Mouse (Mus musculus) neural tube, embryonic 12.5 days (tissue): ENCODE measurements around the gene Vamp8. TPM values are rescaled to one million over a fixed set of nuclear protein-coding genes. Genes with fewer than 3 reads are reported as not detected.

ENCODE experiments used
- ATAC-seq: fragments of 200-750 bp; cut with Nextera tagmentation; 2 replicates; pipeline ENCODE4 v1.8.0; 2017; ENCODE audit warnings: low read depth, mild to moderate bottlenecking, moderate TSS enrichment, moderate library complexity; ENCODE audit not compliant: low FRiP score
- H3K27ac ChIP-seq: fragments of 300-500 bp; sonication (generic); 2 replicates; pipeline ENCODE4 v1.5.1; 2016
- H3K27me3 ChIP-seq: fragments of 300-500 bp; sonication (generic); replicated peaks from 2 replicates; pipeline ENCODE4 v1.6.1; 2016; ENCODE audit warnings: mild to moderate bottlenecking
- H3K36me3 ChIP-seq: fragments of 300-500 bp; sonication (generic); 2 replicates; pipeline ENCODE4 v1.6.1; 2016; ENCODE audit warnings: mild to moderate bottlenecking
- H3K4me1 ChIP-seq: fragments of 300-500 bp; sonication (generic); 2 replicates; pipeline ENCODE4 v1.6.1; 2016
- H3K4me2 ChIP-seq: fragments of 300-500 bp; sonication (generic); replicated peaks from 2 replicates; pipeline ENCODE4 v1.6.1; 2016; ENCODE audit warnings: mild to moderate bottlenecking
- H3K4me3 ChIP-seq: fragments of 300-500 bp; sonication (generic); 2 replicates; pipeline ENCODE4 v1.5.1; 2016
- H3K9ac ChIP-seq: fragments of 300-500 bp; sonication (generic); 2 replicates; pipeline ENCODE4 v1.6.1; 2016; ENCODE audit warnings: mild to moderate bottlenecking
- H3K9me3 ChIP-seq: fragments of 300-500 bp; sonication (generic); 2 replicates; pipeline ENCODE4 v1.6.1; 2016; ENCODE audit warnings: mild to moderate bottlenecking
- WGBS: fragments of 180-500 bp; shearing (Covaris S2); methylation state at CpG from one replicate; pipeline ENCODE4 v1.1.7; 2016; 5-methylcytosine and 5-hydroxymethylcytosine counted together
- polyA plus RNA-seq: library from polyadenylated mRNA; unstranded; fragments of >200 nt; fragmentation: Nextera tagmentation; extraction: Ambion mirVana; gene quantifications from 2 replicates; pipeline ENCODE4 v1.2.1, GENCODE M21; 2016

Gene Vamp8
- polyA plus RNA-seq, 1 experiment from 2014 or later = 34.6 TPM

GRCm38 (mm10) chr6:72396837-72397251 lies 6.3 kb upstream of the Vamp8 start:
- H3K27me3 ChIP-seq = no peaks in the 10 kb centered on the region
- H3K4me3 ChIP-seq = no peak overlapping the region
- no peaks in the 10 kb centered on the region for H3K9me3 ChIP-seq
- ATAC-seq = no peak
- H3K4me1 ChIP-seq = no peaks in the 10 kb centered on the region
- no peak overlapping the region for H3K9ac ChIP-seq
- no peaks in the 10 kb centered on the region for H3K36me3 ChIP-seq
- H3K4me2 ChIP-seq = no peak overlapping the region
- 84% methylated on average over 10 of the region's 10 CpGs for WGBS
- H3K27ac ChIP-seq = no peak overlapping the region

DNA sequence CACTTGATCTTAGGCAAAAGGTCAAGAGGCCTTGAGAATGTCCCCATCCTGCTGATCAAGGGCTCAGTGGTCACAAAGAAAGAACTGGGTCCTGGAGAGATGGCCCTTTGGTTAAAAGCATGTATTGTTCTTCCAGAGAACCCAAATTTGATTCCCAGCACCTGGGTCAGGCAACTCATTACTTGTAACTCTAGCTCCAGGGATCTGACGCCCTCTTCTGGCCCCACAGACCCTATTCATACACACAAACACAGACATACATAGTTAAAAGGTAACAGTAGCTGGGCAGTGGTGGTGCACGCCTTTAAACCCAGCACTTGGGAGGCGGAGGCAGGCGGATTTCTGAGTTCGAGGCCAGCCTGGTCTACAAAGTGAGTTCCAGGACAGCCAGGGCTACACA lies 1.8 kb upstream of the Vamp8 start:
- Histone ChIP-seq H3K36me3 (no peaks in the 10 kb centered on the region), H3K4me1 (peaks cover 11% of the 10 kb centered on the region; the same call in 1 of the 2 replicates), H3K4me3 (no peak overlapping the region), H3K4me2 (no peak overlapping the region), H3K9me3 (no peaks in the 10 kb centered on the region), H3K27ac (no peak overlapping the region), H3K27me3 (peaks cover 15% of the 10 kb centered on the region; the same call in 1 of the 2 replicates), H3K9ac (no peak overlapping the region)
- no peak for ATAC-seq
- 85% methylated on average over 5 of the region's 5 CpGs for WGBS

DNA sequence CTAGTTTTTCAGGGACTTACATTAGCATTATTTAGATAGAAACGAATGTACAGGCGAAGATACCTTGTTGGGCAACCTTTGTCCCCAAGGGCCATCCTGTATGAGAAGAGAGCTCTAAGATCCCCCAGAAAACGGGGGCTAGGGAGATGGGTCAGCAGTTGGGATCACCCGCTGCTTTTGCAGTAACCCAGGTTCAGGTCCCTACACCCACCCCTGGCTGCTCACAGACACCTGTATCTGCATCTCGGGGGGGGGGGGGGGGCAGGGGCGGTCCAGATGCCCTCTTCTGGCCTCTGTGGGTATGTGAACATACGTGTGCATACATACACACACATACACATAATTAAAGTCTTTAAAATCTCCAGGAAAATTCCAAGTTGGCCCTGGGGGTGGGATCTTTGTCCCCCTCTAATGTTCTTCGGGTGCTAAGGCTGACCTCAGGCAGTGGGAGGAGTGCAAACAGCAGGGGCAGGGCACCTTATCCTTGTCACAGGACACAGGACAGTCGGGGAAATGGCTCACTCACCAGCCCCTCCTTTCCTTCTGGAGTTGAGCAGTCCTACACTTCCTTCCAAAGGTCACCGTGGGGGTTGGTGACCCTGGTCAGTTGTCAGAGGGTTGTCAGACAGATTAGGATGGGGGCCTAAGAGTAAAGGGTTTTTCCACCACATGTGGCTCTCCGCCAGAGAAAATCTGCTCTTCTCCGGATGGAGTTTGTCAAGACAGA lies 455 bp upstream of the Vamp8 start:
- Histone ChIP-seq H3K27ac (no peak overlapping the region), H3K4me1 (peaks cover 11% of the 10 kb centered on the region; the same call in 1 of the 2 replicates), H3K9ac (no peak overlapping the region), H3K4me2 (peak overlapping the region; percentile 58), H3K36me3 (no peaks in the 10 kb centered on the region), H3K27me3 (peaks cover 15% of the 10 kb centered on the region; the same call in 1 of the 2 replicates), H3K9me3 (no peaks in the 10 kb centered on the region), H3K4me3 (no peak overlapping the region)
- ATAC-seq = no peak
- WGBS = 24% methylated on average over 12 of the region's 12 CpGs

DNA sequence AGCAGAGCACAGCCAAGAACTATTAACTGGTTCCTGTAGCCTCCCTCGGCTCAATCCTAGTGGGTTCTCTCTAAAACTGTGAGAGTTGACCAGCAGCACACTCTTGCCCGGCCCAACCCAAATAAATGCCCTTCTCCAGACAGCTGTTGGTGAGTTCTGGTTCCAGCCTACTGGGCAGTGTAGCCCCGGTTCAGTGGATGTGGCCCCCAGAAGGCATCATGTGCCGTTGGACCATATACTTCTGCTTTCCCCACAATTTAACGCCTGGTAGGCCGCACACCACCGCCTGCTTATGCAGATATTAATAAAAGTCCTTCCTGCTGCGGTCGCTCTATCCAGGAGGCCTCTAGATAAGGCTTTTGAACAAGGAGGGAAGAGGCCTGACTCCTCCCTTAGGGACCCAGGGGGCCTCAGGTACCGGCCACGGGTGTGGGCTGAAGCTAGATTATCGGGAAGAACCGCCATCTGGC lies 997 bp downstream of the Vamp8 start:
- H3K4me1 ChIP-seq = peaks cover 11% of the 10 kb centered on the region; the same call in 1 of the 2 replicates
- peak overlapping the region; percentile 58 for H3K4me2 ChIP-seq
- 32% methylated on average over 13 of the region's 13 CpGs for WGBS
- H3K4me3 ChIP-seq = peak overlapping the region; percentile 34
- 0 out of 2 replicates have a peak overlapping the region, but pooled peaks have one; percentile 45 for H3K9ac ChIP-seq
- H3K9me3 ChIP-seq = no peaks in the 10 kb centered on the region
- peaks cover 15% of the 10 kb centered on the region; the same call in 1 of the 2 replicates for H3K27me3 ChIP-seq
- H3K27ac ChIP-seq = no peak overlapping the region
- ATAC-seq = no peak
- H3K36me3 ChIP-seq = no peaks in the 10 kb centered on the region

GRCm38 (mm10) chr6:72388791-72389329 lies 1.6 kb downstream of the Vamp8 start:
- H3K9ac ChIP-seq = no peak overlapping the region
- no peaks in the 10 kb centered on the region for H3K9me3 ChIP-seq
- peaks cover 11% of the 10 kb centered on the region; the same call in 1 of the 2 replicates for H3K4me1 ChIP-seq
- ATAC-seq = no peak
- no peak overlapping the region for H3K27ac ChIP-seq
- 85% methylated on average over 6 of the region's 6 CpGs for WGBS
- H3K4me3 ChIP-seq = no peak overlapping the region
- no peak overlapping the region for H3K4me2 ChIP-seq
- peaks cover 15% of the 10 kb centered on the region; the same call in 1 of the 2 replicates for H3K27me3 ChIP-seq
- no peaks in the 10 kb centered on the region for H3K36me3 ChIP-seq

- WGBS = 68% methylated on average over 10 of the region's 10 CpGs
- H3K4me1 ChIP-seq = peaks cover 11% of the 10 kb centered on the region; the same call in 1 of the 2 replicates
- H3K36me3 ChIP-seq = no peaks in the 10 kb centered on the region
- no peak overlapping the region for H3K27ac ChIP-seq
- H3K9ac ChIP-seq = no peak overlapping the region
- H3K27me3 ChIP-seq = peaks cover 15% of the 10 kb centered on the region; the same call in 1 of the 2 replicates
- no peak for ATAC-seq
- no peak overlapping the region for H3K4me3 ChIP-seq
- no peaks in the 10 kb centered on the region for H3K9me3 ChIP-seq
- H3K4me2 ChIP-seq = no peak overlapping the region
These were observed 2.2 kb downstream of the Vamp8 start for GRCm38 (mm10) chr6:72388266-72388665.

DNA sequence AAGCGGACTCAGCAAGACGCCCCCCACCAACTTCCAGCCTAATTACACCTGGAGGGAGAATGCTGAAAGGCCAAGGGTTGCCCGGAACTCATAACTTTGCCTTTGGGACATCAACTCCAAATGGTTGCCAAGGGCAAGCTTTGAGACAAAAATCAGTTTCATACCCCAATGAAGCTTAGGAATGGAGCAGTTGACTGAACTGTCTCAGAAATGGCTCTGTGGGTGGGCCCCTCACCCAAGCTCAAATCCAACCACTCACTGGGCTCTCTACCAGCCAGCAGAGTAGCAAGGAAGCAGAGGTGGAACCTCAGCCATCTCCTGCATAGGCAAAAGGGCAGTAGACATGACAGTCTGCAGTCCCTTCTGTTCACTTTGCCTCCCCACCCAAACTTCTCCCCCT lies 2.7 kb downstream of the Vamp8 start:
- peaks cover 11% of the 10 kb centered on the region; the same call in 1 of the 2 replicates for H3K4me1 ChIP-seq
- no peaks in the 10 kb centered on the region for H3K9me3 ChIP-seq
- no peaks in the 10 kb centered on the region for H3K36me3 ChIP-seq
- H3K27me3 ChIP-seq = peaks cover 15% of the 10 kb centered on the region; the same call in 1 of the 2 replicates
- no peak overlapping the region for H3K4me3 ChIP-seq
- H3K4me2 ChIP-seq = no peak overlapping the region
- ATAC-seq = no peak
- 79% methylated on average over 3 of the region's 3 CpGs for WGBS
- no peak overlapping the region for H3K9ac ChIP-seq
- H3K27ac ChIP-seq = no peak overlapping the region

- H3K9ac ChIP-seq = no peak overlapping the region
- H3K4me3 ChIP-seq = no peak overlapping the region
- ATAC-seq = no peak
- peaks cover 15% of the 10 kb centered on the region; the same call in 1 of the 2 replicates for H3K27me3 ChIP-seq
- WGBS = 87% methylated on average over 2 of the region's 2 CpGs
- H3K27ac ChIP-seq = no peak overlapping the region
- H3K36me3 ChIP-seq = no peaks in the 10 kb centered on the region
- no peak overlapping the region for H3K4me2 ChIP-seq
- H3K4me1 ChIP-seq = peaks cover 11% of the 10 kb centered on the region; the same call in 1 of the 2 replicates
- H3K9me3 ChIP-seq = no peaks in the 10 kb centered on the region
These were observed 3.9 kb downstream of the Vamp8 start for GRCm38 (mm10) chr6:72386561-72386960.

DNA sequence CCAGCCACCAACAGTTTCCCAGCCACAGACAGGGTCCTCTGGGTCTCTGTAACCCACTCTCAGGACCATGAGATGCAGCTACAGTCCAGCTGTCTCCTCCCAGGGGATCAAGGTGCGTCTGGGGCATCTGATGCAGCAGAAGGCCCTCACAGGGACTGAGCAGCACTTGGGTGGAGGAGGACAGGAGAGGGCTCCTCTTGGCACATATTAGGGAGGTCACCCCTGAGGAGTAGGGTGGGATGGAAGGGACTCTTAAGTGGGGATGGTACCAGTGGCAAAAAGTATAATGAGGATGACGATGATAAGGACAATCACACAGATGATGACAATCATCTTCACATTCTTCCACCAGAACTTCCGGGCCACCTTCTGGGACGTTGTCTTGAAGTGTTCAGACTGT lies 5.2 kb downstream of the Vamp8 start:
- ATAC-seq = no peak
- Histone ChIP-seq H3K27ac (no peak overlapping the region), H3K9me3 (no peaks in the 10 kb centered on the region), H3K4me3 (no peak overlapping the region), H3K4me1 (peaks cover 12% of the 10 kb centered on the region), H3K36me3 (no peaks in the 10 kb centered on the region), H3K9ac (no peak overlapping the region), H3K4me2 (no peak overlapping the region), H3K27me3 (peaks cover 14% of the 10 kb centered on the region)
- 89% methylated on average over 4 of the region's 4 CpGs for WGBS

- H3K4me2 ChIP-seq = no peak overlapping the region
- 93% methylated on average over 7 of the region's 7 CpGs for WGBS
- H3K36me3 ChIP-seq = no peaks in the 10 kb centered on the region
- H3K27me3 ChIP-seq = peaks cover 17% of the 10 kb centered on the region
- no peaks in the 10 kb centered on the region for H3K9me3 ChIP-seq
- H3K4me3 ChIP-seq = no peak overlapping the region
- ATAC-seq = no peak
- H3K9ac ChIP-seq = no peak overlapping the region
- peaks cover 8% of the 10 kb centered on the region; the same call in 1 of the 2 replicates for H3K4me1 ChIP-seq
- no peak overlapping the region for H3K27ac ChIP-seq
These were observed 6.6 kb downstream of the Vamp8 start for GRCm38 (mm10) chr6:72383952-72384351.

DNA sequence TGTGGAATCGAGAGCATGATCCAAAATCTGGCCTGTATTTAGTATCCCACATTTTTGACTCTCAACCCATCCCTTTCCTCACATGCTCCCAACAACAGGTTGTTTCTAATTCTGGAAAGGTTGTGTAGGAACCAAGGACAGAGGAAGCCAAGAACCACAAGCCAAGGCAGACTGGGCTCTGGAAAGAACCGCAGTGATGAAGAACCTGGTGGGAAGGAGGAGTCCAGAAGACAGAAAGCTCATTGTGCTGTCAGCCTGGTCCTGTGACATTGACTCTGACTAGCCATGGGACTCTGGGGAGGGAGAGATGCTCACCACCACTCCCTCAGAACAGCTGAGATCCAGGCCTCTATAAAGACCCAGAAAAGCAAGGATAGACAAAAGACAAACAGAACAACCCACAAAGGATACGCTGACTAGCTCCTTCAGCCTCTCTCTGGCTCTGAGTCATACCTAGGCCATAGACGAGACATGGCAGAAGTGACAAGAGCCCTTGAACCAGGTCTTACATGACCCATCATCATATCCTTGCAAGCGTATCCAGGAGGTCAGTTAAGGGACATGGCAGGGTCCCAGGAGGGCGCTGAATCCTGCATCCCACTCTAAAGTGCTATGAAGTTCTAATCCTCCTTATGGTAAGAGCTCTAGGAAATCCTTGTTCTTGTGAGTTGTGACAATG lies 7.2 kb downstream of the Vamp8 start:
- ATAC-seq = no peak
- Histone ChIP-seq H3K4me1 (peaks cover 8% of the 10 kb centered on the region; the same call in 1 of the 2 replicates), H3K27ac (no peak overlapping the region), H3K36me3 (no peaks in the 10 kb centered on the region), H3K9ac (no peak overlapping the region), H3K9me3 (no peaks in the 10 kb centered on the region), H3K4me2 (no peak overlapping the region), H3K27me3 (peaks cover 15% of the 10 kb centered on the region), H3K4me3 (no peak overlapping the region)
- WGBS = 84% methylated on average over 6 of the region's 6 CpGs

- Histone ChIP-seq H3K9ac (no peak overlapping the region), H3K4me1 (peaks cover 8% of the 10 kb centered on the region; the same call in 1 of the 2 replicates), H3K4me2 (no peak overlapping the region), H3K4me3 (no peak overlapping the region), H3K27me3 (peaks cover 15% of the 10 kb centered on the region), H3K9me3 (no peaks in the 10 kb centered on the region), H3K36me3 (no peaks in the 10 kb centered on the region), H3K27ac (no peak overlapping the region)
- ATAC-seq = no peak
- WGBS = 83% methylated on average over 6 of the region's 6 CpGs
These were observed 8.0 kb downstream of the Vamp8 start for GRCm38 (mm10) chr6:72382494-72382893.
